Mouse (Mus musculus): ENCODE results near the gene Myh11. TPM values are rescaled to one million over a fixed set of nuclear protein-coding genes. Genes with fewer than 3 reads are reported as not detected.

The Myh11 gene
- polyA plus RNA-seq (2017; shearing (Covaris generic)) = 0.04 TPM

GRCm38 (mm10) chr16:14291223-14291622, at the start of gene Myh11:
Myh11 (minus strand) TSS chr16:14291372.

GRCm38 (mm10) chr16:14316884-14317876, 26.0 kb upstream of the Myh11 start, which contains the start of gene Fopnl:
Fopnl (minus strand) TSS chr16:14317405.

GRCm38 (mm10) chr16:14162988-14163416, 128.2 kb downstream of the Myh11 start, which contains the start of the genes Nde1 and Marf1:
Nde1 (plus strand) TSS chr16:14163275.
Marf1 (minus strand) TSS chr16:14163351.

Other genes with a start within 250 kb of the Myh11 start
- gene Nde1, start 128.1 kb downstream of the Myh11 start, polyA plus RNA-seq (2017; shearing (Covaris generic)) = 88.6 TPM
- gene Marf1, start 128.0 kb downstream of the Myh11 start, polyA plus RNA-seq (2017; shearing (Covaris generic)) = 6.1 TPM
- gene Fopnl, start 26.0 kb upstream of the Myh11 start, polyA plus RNA-seq (2017; shearing (Covaris generic)) = 124 TPM
- 31.1 TPM for gene Abcc1, start 70.2 kb upstream of the Myh11 start, polyA plus RNA-seq (2017; shearing (Covaris generic))